Mouse (Mus musculus): ENCODE measurements around the gene Cyp2s1. TPM values are rescaled to one million over a fixed set of nuclear protein-coding genes. Genes with fewer than 3 reads are reported as not detected.
A peak's percentile ranks its signal among the peaks of the same experiment; 100 is the strongest.

Cyp2s1 gene
- total and polyA plus RNA-seq, 2 experiments from 2014 or later = 4.4 to 12.7 TPM

DNA sequence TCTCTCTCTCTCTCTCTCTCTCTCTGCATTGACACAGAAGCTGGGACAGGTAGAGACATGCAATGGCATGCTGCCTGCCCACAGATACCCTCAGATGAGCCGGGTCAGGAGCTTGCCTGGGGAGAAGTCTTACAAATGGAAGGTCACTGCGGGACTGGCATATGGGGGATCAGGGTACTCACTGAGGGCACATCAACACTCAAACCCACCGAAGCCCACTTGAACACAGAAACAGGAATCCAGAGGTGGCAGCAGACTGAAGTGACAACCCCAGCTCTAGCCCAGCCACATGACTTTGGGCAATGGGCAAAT is 27.6 kb downstream of the Cyp2s1 start:
- TF ChIP-seq CTCF (IDR thresholded peaks at IDR 0.05; ENCODE audit: low read depth) (no peak), EP300 (IDR thresholded peaks at IDR 0.05; ENCODE audit: low read depth) (no peak)
- H3K27me3 ChIP-seq (ENCODE audit: control insufficient read depth, insufficient read depth, low read length) = no peaks in the 10 kb centered on the region
- H3K4me1 ChIP-seq (ENCODE audit: control insufficient read depth, insufficient read depth) = peaks cover 14% of the 10 kb centered on the region
- H3K4me2 ChIP-seq (ENCODE audit: low read depth, low read length) = peak overlapping the region; percentile 64
- DNase-seq (ENCODE audit: low spot score) = no peak
- no peak overlapping the region for H3K9ac ChIP-seq (replicated peaks; ENCODE audit: low read depth, low read length)
- no peak for ATAC-seq (ENCODE audit: insufficient read depth, low read depth)
- WGBS = 30% methylated on average over 3 of the region's 3 CpGs
- H3K27ac ChIP-seq (ENCODE audit: low read depth) = no peak overlapping the region
- no peaks in the 10 kb centered on the region for H3K36me3 ChIP-seq (replicated peaks; ENCODE audit: control insufficient read depth, insufficient read depth, low read length)
- no peak overlapping the region for H3K4me3 ChIP-seq (ENCODE audit: low read depth, low read length)
- H3K9me3 ChIP-seq (replicated peaks; ENCODE audit: control insufficient read depth, low read length) = no peaks in the 10 kb centered on the region

- Histone ChIP-seq H3K36me3 (replicated peaks; ENCODE audit: control insufficient read depth, insufficient read depth, low read length) (no peaks in the 10 kb centered on the region), H3K27ac (ENCODE audit: low read depth) (peak within 1 kb of the TSS; percentile 68), H3K4me3 (ENCODE audit: low read depth, low read length) (peak within 1 kb of the TSS; percentile 49), H3K4me2 (ENCODE audit: low read depth, low read length) (peak within 1 kb of the TSS; percentile 64), H3K27me3 (ENCODE audit: control insufficient read depth, insufficient read depth, low read length) (no peaks in the 10 kb centered on the region), H3K9me3 (replicated peaks; ENCODE audit: control insufficient read depth, low read length) (no peaks in the 10 kb centered on the region), H3K4me1 (ENCODE audit: control insufficient read depth, insufficient read depth) (peaks cover 14% of the 10 kb centered on the region), H3K9ac (replicated peaks; ENCODE audit: low read depth, low read length) (peak within 1 kb of the TSS; percentile 46)
- DNase-seq (ENCODE audit: low spot score) = no peak
- peak; percentile 65 for ATAC-seq (ENCODE audit: insufficient read depth, low read depth)
- TF ChIP-seq CTCF (IDR thresholded peaks at IDR 0.05; ENCODE audit: low read depth) (no peak), EP300 (IDR thresholded peaks at IDR 0.05; ENCODE audit: low read depth) (no peak)
- WGBS = 1% methylated on average over 22 of the region's 30 CpGs
Measured at GRCm38 (mm10) chr7:25788220-25789128, 28.2 kb downstream of the Cyp2s1 start, which contains the start of gene Axl. Gene Axl (minus strand): TSS chr7:25788705.

- Histone ChIP-seq H3K27me3 (ENCODE audit: control insufficient read depth, insufficient read depth, low read length) (no peaks in the 10 kb centered on the region), H3K4me1 (ENCODE audit: control insufficient read depth, insufficient read depth) (peaks cover 14% of the 10 kb centered on the region), H3K36me3 (replicated peaks; ENCODE audit: control insufficient read depth, insufficient read depth, low read length) (no peaks in the 10 kb centered on the region), H3K4me3 (ENCODE audit: low read depth, low read length) (peak overlapping the region; percentile 49), H3K9ac (replicated peaks; ENCODE audit: low read depth, low read length) (peak overlapping the region; percentile 46), H3K27ac (ENCODE audit: low read depth) (peak overlapping the region; percentile 68), H3K4me2 (ENCODE audit: low read depth, low read length) (peak overlapping the region; percentile 64), H3K9me3 (replicated peaks; ENCODE audit: control insufficient read depth, low read length) (no peaks in the 10 kb centered on the region)
- TF ChIP-seq EP300 (IDR thresholded peaks at IDR 0.05; ENCODE audit: low read depth) (no peak), CTCF (IDR thresholded peaks at IDR 0.05; ENCODE audit: low read depth) (no peak)
- WGBS = 12% methylated on average over 9 of the region's 9 CpGs
- DNase-seq (ENCODE audit: low spot score) (no peak), ATAC-seq (ENCODE audit: insufficient read depth, low read depth) (peak; percentile 24; the same call in 1 of the 2 replicates)
Measured at GRCm38 (mm10) chr7:25787456-25788219, 29.1 kb downstream of the Cyp2s1 start.

GRCm38 (mm10) chr7:25786974-25787373 is 29.7 kb downstream of the Cyp2s1 start:
- TF ChIP-seq EP300 (IDR thresholded peaks at IDR 0.05; ENCODE audit: low read depth) = no peak
- no peak for TF ChIP-seq CTCF (IDR thresholded peaks at IDR 0.05; ENCODE audit: low read depth)
- no peaks in the 10 kb centered on the region for H3K27me3 ChIP-seq (ENCODE audit: control insufficient read depth, insufficient read depth, low read length)
- peak overlapping the region; percentile 64 for H3K4me2 ChIP-seq (ENCODE audit: low read depth, low read length)
- 0 out of 2 replicates have a peak overlapping the region, but pooled peaks have one; percentile 46 for H3K9ac ChIP-seq (replicated peaks; ENCODE audit: low read depth, low read length)
- ATAC-seq (ENCODE audit: insufficient read depth, low read depth) (no peak), DNase-seq (ENCODE audit: low spot score) (no peak)
- 0 out of 2 replicates have a peak overlapping the region, but pooled peaks have one; percentile 11 for H3K27ac ChIP-seq (ENCODE audit: low read depth)
- no peaks in the 10 kb centered on the region for H3K9me3 ChIP-seq (replicated peaks; ENCODE audit: control insufficient read depth, low read length)
- peaks cover 14% of the 10 kb centered on the region for H3K4me1 ChIP-seq (ENCODE audit: control insufficient read depth, insufficient read depth)
- WGBS = 30% methylated on average over 4 of the region's 4 CpGs
- no peaks in the 10 kb centered on the region for H3K36me3 ChIP-seq (replicated peaks; ENCODE audit: control insufficient read depth, insufficient read depth, low read length)
- peak overlapping the region; percentile 49 for H3K4me3 ChIP-seq (ENCODE audit: low read depth, low read length)

DNA sequence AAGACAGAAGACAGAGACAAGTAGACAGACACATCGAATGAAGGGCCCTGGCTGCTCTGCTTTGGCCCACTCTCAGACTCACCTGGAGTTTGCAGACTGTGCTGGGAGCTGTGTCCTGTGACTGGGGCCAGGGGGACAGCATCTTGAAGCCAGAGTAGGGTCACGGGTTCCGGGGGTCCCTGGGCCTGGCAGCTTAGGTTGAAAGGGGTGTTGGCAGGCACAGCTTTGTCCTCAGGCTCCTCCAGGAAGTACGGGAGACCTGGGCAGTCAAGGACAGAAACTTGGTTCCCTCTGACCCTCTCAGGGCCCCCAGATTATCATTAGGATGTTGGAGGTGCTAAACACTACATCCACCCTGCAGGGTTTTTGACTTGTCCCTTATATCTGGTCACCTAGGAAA is 31.0 kb downstream of the Cyp2s1 start:
- no peak overlapping the region for H3K27ac ChIP-seq (ENCODE audit: low read depth)
- TF ChIP-seq CTCF (IDR thresholded peaks at IDR 0.05; ENCODE audit: low read depth) = no peak
- TF ChIP-seq EP300 (IDR thresholded peaks at IDR 0.05; ENCODE audit: low read depth) = no peak
- DNase-seq (ENCODE audit: low spot score) (no peak), ATAC-seq (ENCODE audit: insufficient read depth, low read depth) (no peak)
- WGBS = 64% methylated on average over 4 of the region's 4 CpGs
- peaks cover 20% of the 10 kb centered on the region for H3K4me1 ChIP-seq (ENCODE audit: control insufficient read depth, insufficient read depth)
- no peak overlapping the region for H3K9ac ChIP-seq (replicated peaks; ENCODE audit: low read depth, low read length)
- no peaks in the 10 kb centered on the region for H3K9me3 ChIP-seq (replicated peaks; ENCODE audit: control insufficient read depth, low read length)
- no peaks in the 10 kb centered on the region for H3K36me3 ChIP-seq (replicated peaks; ENCODE audit: control insufficient read depth, insufficient read depth, low read length)
- H3K4me3 ChIP-seq (ENCODE audit: low read depth, low read length) = no peak overlapping the region
- no peak overlapping the region for H3K4me2 ChIP-seq (ENCODE audit: low read depth, low read length)
- H3K27me3 ChIP-seq (ENCODE audit: control insufficient read depth, insufficient read depth, low read length) = no peaks in the 10 kb centered on the region
